Comparison of ENCODE assay signal across 27 mouse cellular contexts in the genomic region with DNA sequence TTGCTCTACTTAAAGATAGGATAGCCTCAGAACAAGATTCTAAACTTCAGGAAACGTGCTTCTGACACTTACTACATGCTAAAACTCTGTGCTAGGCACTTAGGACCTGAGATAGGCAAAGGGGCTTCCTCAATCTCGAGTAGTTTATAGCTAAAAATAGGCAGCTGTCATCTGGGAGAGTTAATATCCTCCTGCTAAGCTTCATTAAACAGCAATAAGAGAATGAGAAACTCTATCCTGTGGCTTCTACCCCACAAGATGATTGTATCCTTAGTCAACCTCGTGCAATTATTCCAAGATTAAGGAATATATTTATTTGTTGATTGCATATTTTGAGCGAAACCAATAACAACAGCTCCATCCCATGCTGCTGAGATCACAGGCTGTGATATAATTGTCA.
"Had no signal": no experiment of that assay in that cellular context is flagged by ENCODE, and none has a peak within 500 bp of the region (broad histone marks: within the 10 kb centered on the region; RNA-seq: fewer than 3 reads in every experiment).

No protein-coding gene starts in this region.

- H3K4me3 ChIP-seq: embryonic facial prominence, embryonic 10.5 days; embryonic facial prominence, embryonic 12.5 days; embryonic facial prominence, embryonic 13.5 days; embryonic facial prominence, embryonic 15.5 days; erythroblast, embryonic 14.5 days; forebrain, embryonic 10.5 days; forebrain, embryonic 12.5 days; forebrain, embryonic 13.5 days; forebrain, embryonic 15.5 days; gastrocnemius, adult 2 months; heart, embryonic 10.5 days had no signal

- H3K27me3 ChIP-seq: embryonic facial prominence, embryonic 12.5 days; embryonic facial prominence, embryonic 13.5 days; embryonic facial prominence, embryonic 15.5 days; forebrain, embryonic 15.5 days had no signal

- H3K4me2 ChIP-seq: embryonic facial prominence, embryonic 12.5 days; embryonic facial prominence, embryonic 13.5 days; embryonic facial prominence, embryonic 15.5 days; forebrain, embryonic 12.5 days; forebrain, embryonic 13.5 days; forebrain, embryonic 15.5 days had no signal

- H3K9ac ChIP-seq: embryonic facial prominence, embryonic 12.5 days; embryonic facial prominence, embryonic 13.5 days; embryonic facial prominence, embryonic 15.5 days; forebrain, embryonic 12.5 days; forebrain, embryonic 13.5 days; forebrain, embryonic 15.5 days; forebrain, postnatal 0 days had no signal

- H3K9me3 ChIP-seq: embryonic facial prominence, embryonic 10.5 days; embryonic facial prominence, embryonic 12.5 days; embryonic facial prominence, embryonic 13.5 days; embryonic facial prominence, embryonic 15.5 days; forebrain, embryonic 10.5 days; forebrain, embryonic 12.5 days; forebrain, embryonic 13.5 days; forebrain, embryonic 15.5 days; heart, embryonic 10.5 days had no signal

- DNase-seq: cerebellum, adult 8-10 months; cerebellum, adult 9-10 months; cerebellum, adult 9-11 months; cerebellum, postnatal 10 days; cerebellum, postnatal 14 days; cerebellum, postnatal 25 days; cerebellum, postnatal 36 days; embryo, embryonic 11 days; forebrain, postnatal 0 days; gastrocnemius, adult 2 months; gastrocnemius, postnatal 10 days; gastrocnemius, postnatal 14 days; gastrocnemius, postnatal 25 days; gastrocnemius, postnatal 36 days; heart, adult 11 months; heart, adult 18-20 months had no signal

- H3K36me3 ChIP-seq: embryonic facial prominence, embryonic 10.5 days; embryonic facial prominence, embryonic 12.5 days; embryonic facial prominence, embryonic 13.5 days; embryonic facial prominence, embryonic 15.5 days; forebrain, embryonic 10.5 days; forebrain, embryonic 12.5 days; forebrain, embryonic 15.5 days; heart, embryonic 10.5 days had no signal

- H3K4me1 ChIP-seq: embryonic facial prominence, embryonic 12.5 days; embryonic facial prominence, embryonic 13.5 days; embryonic facial prominence, embryonic 15.5 days; forebrain, embryonic 12.5 days had no signal

- ATAC-seq: forebrain, embryonic 13.5 days; forebrain, embryonic 15.5 days; forebrain, embryonic 16.5 days; forebrain, postnatal 0 days had no signal

- H3K27ac ChIP-seq: embryonic facial prominence, embryonic 10.5 days; embryonic facial prominence, embryonic 12.5 days; embryonic facial prominence, embryonic 13.5 days; embryonic facial prominence, embryonic 15.5 days; forebrain, embryonic 10.5 days; forebrain, embryonic 12.5 days; forebrain, embryonic 13.5 days; forebrain, embryonic 15.5 days; heart, embryonic 10.5 days had no signal
